7 mouse cellular contexts compared by ENCODE assay signal in the genomic region with DNA sequence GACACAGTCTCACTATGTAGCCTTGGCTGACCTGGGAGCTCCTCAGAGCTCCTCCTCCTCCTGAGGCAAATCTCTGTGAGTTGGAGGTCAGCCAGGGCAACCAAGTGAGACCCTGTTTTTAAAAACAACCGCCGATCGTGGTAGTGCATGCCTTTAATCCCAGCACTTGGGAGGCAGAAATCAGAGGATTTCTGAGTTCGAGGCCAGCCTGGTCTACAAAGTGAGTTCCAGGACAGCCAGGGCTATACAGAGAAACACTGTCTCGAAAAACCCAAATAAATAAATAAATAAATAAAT. TPM values are rescaled to one million over a fixed set of nuclear protein-coding genes. Genes with fewer than 3 reads are reported as not detected.
DNase-seq lines count a peak whose midpoint lies in the region; ATAC-seq and TF ChIP-seq lines count a peak whose summit lies in the region.
"Not testable (repeated sequence)": the region's sequence is repeated elsewhere in the genome, so short reads cannot be mapped to it uniquely, and the experiment has no call there.

No protein-coding gene starts in this region.

- not testable (repeated sequence) for H3K27me3 ChIP-seq in hindbrain, embryonic 14.5 days (ENCODE audit: control insufficient read depth, insufficient read depth, low read length); liver, embryonic 13.5 days; spleen, adult 2 months (ENCODE audit: control insufficient read depth, insufficient read depth, low read length)

- H3K27ac ChIP-seq in hindbrain, embryonic 14.5 days: 0 out of 2 replicates have a peak overlapping the region, but pooled peaks have one; percentile 20
- H3K27ac ChIP-seq in liver, embryonic 13.5 days: peak overlapping the region; percentile 72
- H3K27ac ChIP-seq in macrophage: 0 out of 2 replicates have a peak overlapping the region, but pooled peaks have one; percentile 54
- H3K27ac ChIP-seq in spleen, adult 2 months (ENCODE audit: insufficient read depth, low read length): peak overlapping the region; percentile 85; the same call in 1 of the 2 replicates

- TF ChIP-seq POLR2A in spleen, adult 2 months (IDR thresholded peaks at IDR 0.05; ENCODE audit: low read depth, low read length): not testable (repeated sequence)

- H3K9me3 ChIP-seq in hindbrain, embryonic 14.5 days (ENCODE audit: control insufficient read depth, low read length); liver, embryonic 13.5 days (replicated peaks): not testable (repeated sequence)

- H3K4me1 ChIP-seq in hindbrain, embryonic 14.5 days (replicated peaks; ENCODE audit: control insufficient read depth, insufficient read depth, low read length); spleen, adult 2 months (ENCODE audit: control insufficient read depth, insufficient read depth, insufficient read length): not testable (repeated sequence)
- peaks cover 47% of the 10 kb centered on the region for H3K4me1 ChIP-seq in liver, embryonic 13.5 days (replicated peaks)

- not testable (repeated sequence) for TF ChIP-seq CTCF in spleen, adult 2 months (IDR thresholded peaks at IDR 0.05; ENCODE audit: extremely low read depth, insufficient read depth, insufficient read length, insufficient replicate concordance)

- WGBS in hindbrain, embryonic 14.5 days: 92% methylated on average over 5 of the region's 5 CpGs
- 73% methylated on average over 5 of the region's 5 CpGs for WGBS in liver, embryonic 13.5 days (ENCODE audit: insufficient replicate concordance)
- 52% methylated on average over 4 of the region's 5 CpGs for WGBS in macrophage (ENCODE audit: missing documents)
- 44% methylated on average over 5 of the region's 5 CpGs for WGBS in spleen, adult 2 months

- H3K4me3 ChIP-seq in hindbrain, embryonic 14.5 days (replicated peaks; ENCODE audit: low read length); liver, embryonic 13.5 days (replicated peaks); macrophage (ENCODE audit: inconsistent target); spleen, adult 2 months (ENCODE audit: extremely low read depth, insufficient read depth, insufficient read length): not testable (repeated sequence)

- peak; percentile 49 for DNase-seq in A20 (ENCODE audit: low read depth, low spot score)
- DNase-seq in hindbrain, embryonic 14.5 days (ENCODE audit: low spot score); liver, embryonic 13.5 days; spleen, adult 2 months (ENCODE audit: low read depth in 1 of 2, low spot score in 2 of 2): not testable (repeated sequence)
- DNase-seq in kidney, adult 8-10 months: peak; percentile 47 to 60
- peak; percentile 50 to 67 for DNase-seq in kidney, postnatal 36 days

- ATAC-seq in hindbrain, embryonic 14.5 days (ENCODE audit: low FRiP score); liver, embryonic 13.5 days (ENCODE audit: low read depth): not testable (repeated sequence)

- H3K36me3 ChIP-seq in hindbrain, embryonic 14.5 days (replicated peaks; ENCODE audit: control insufficient read depth, insufficient read depth): peaks cover 13% of the 10 kb centered on the region; the same call in 1 of the 2 replicates
- not testable (repeated sequence) for H3K36me3 ChIP-seq in liver, embryonic 13.5 days; macrophage (ENCODE audit: inconsistent target); spleen, adult 2 months (ENCODE audit: control insufficient read depth, insufficient read depth, low read length)

- H3K79me2 ChIP-seq in macrophage (ENCODE audit: inconsistent target): not testable (repeated sequence)

- not testable (repeated sequence) for H3K9ac ChIP-seq in hindbrain, embryonic 14.5 days; liver, embryonic 13.5 days

- H3K4me2 ChIP-seq in hindbrain, embryonic 14.5 days (replicated peaks): not testable (repeated sequence)
- H3K4me2 ChIP-seq in liver, embryonic 13.5 days: peak overlapping the region; percentile 44; the same call in 1 of the 2 replicates

RNA-seq across cellular contexts. Expression of a gene that starts 6.8 kb away (rescaled TPM):
- 5.8 and 6.1 TPM in 2 replicates for polyA plus RNA-seq in hindbrain, embryonic 14.5 days (2014; fragmentation: Nextera tagmentation; extraction: Ambion mirVana)
- 1.2 and 1.3 TPM in 2 replicates for polyA plus RNA-seq in liver, embryonic 13.5 days (2015; fragmentation: Nextera tagmentation; extraction: Ambion mirVana)
- total RNA-seq in macrophage (2018; cell fraction: chromatin; rRNA removed): 1 to 10 TPM in 5 of 26 experiments, under 1 TPM in 5, not detected in 16; 0.68 to 4.6 (median 1.1) TPM
- total RNA-seq in macrophage (2018; cell fraction: cytosol; rRNA removed): 1 to 10 TPM; 1.9 to 3.5 (median 2.4) TPM
- 1 to 10 TPM in 8 of 26 experiments, under 1 TPM in 9, not detected in 9; 0.59 to 2.2 (median 1.00) TPM for total RNA-seq in macrophage (2018; cell fraction: nucleus; rRNA removed)
- polyA plus RNA-seq in macrophage (2018): 0.73 to 1.7 TPM (median 1.4 TPM) in 3 replicates
- polyA plus RNA-seq in spleen, adult 2 months (2012; rRNA removed): 0.67 and 1.1 TPM in 2 replicates

RNA-seq across cellular contexts. Expression of a gene that starts 11.4 kb away (rescaled TPM):
- polyA plus RNA-seq in hindbrain, embryonic 14.5 days (2014; fragmentation: Nextera tagmentation; extraction: Ambion mirVana): 825 and 884 TPM in 2 replicates
- polyA plus RNA-seq in liver, embryonic 13.5 days (2015; fragmentation: Nextera tagmentation; extraction: Ambion mirVana): 498 and 524 TPM in 2 replicates
- total RNA-seq in macrophage (2018; cell fraction: chromatin; rRNA removed): 100 to 1,000 TPM; 104 to 402 (median 256) TPM
- total RNA-seq in macrophage (2018; cell fraction: cytosol; rRNA removed): 1,000 to 10,000 TPM in 24 of 26 experiments, 100 to 1,000 TPM in 2; 852 to 1,734 (median 1,138) TPM
- 100 to 1,000 TPM; 190 to 507 (median 328) TPM for total RNA-seq in macrophage (2018; cell fraction: nucleus; rRNA removed)
- polyA plus RNA-seq in macrophage (2018): 1,390 to 2,190 TPM (median 1,921 TPM) in 3 replicates
- 376 and 451 TPM in 2 replicates for polyA plus RNA-seq in spleen, adult 2 months (2012; rRNA removed)

RNA-seq across cellular contexts. Expression of a gene that starts 20.4 kb away (rescaled TPM):
- 13.7 and 14.5 TPM in 2 replicates for polyA plus RNA-seq in hindbrain, embryonic 14.5 days (2014; fragmentation: Nextera tagmentation; extraction: Ambion mirVana)
- 9.9 and 10.6 TPM in 2 replicates for polyA plus RNA-seq in liver, embryonic 13.5 days (2015; fragmentation: Nextera tagmentation; extraction: Ambion mirVana)
- 100 to 1,000 TPM in 18 of 26 experiments, 10 to 100 TPM in 8; 40.7 to 306 (median 194) TPM for total RNA-seq in macrophage (2018; cell fraction: chromatin; rRNA removed)
- total RNA-seq in macrophage (2018; cell fraction: cytosol; rRNA removed): 100 to 1,000 TPM; 134 to 249 (median 192) TPM
- total RNA-seq in macrophage (2018; cell fraction: nucleus; rRNA removed): 100 to 1,000 TPM; 133 to 347 (median 250) TPM
- polyA plus RNA-seq in macrophage (2018): 147 to 161 TPM (median 155 TPM) in 3 replicates
- polyA plus RNA-seq in spleen, adult 2 months (2012; rRNA removed): 121 and 148 TPM in 2 replicates

RNA-seq across cellular contexts. Expression of a gene that starts 42.3 kb away (rescaled TPM):
- 14.5 and 16.3 TPM in 2 replicates for polyA plus RNA-seq in hindbrain, embryonic 14.5 days (2014; fragmentation: Nextera tagmentation; extraction: Ambion mirVana)
- 6.2 and 7.1 TPM in 2 replicates for polyA plus RNA-seq in liver, embryonic 13.5 days (2015; fragmentation: Nextera tagmentation; extraction: Ambion mirVana)
- 10 to 100 TPM in 13 of 26 experiments, 1 to 10 TPM in 13; 4.7 to 15.2 (median 10.2) TPM for total RNA-seq in macrophage (2018; cell fraction: chromatin; rRNA removed)
- total RNA-seq in macrophage (2018; cell fraction: cytosol; rRNA removed): 10 to 100 TPM in 8 of 26 experiments, 1 to 10 TPM in 18; 6.1 to 12.6 (median 8.9) TPM
- 10 to 100 TPM in 21 of 26 experiments, 1 to 10 TPM in 5; 7.0 to 15.7 (median 11.5) TPM for total RNA-seq in macrophage (2018; cell fraction: nucleus; rRNA removed)
- 6.7 to 13.0 TPM (median 9.6 TPM) in 3 replicates for polyA plus RNA-seq in macrophage (2018)
- polyA plus RNA-seq in spleen, adult 2 months (2012; rRNA removed): 17.4 and 19.9 TPM in 2 replicates

RNA-seq across cellular contexts. Expression of a gene that starts 43.8 kb away (rescaled TPM):
- polyA plus RNA-seq in hindbrain, embryonic 14.5 days (2014; fragmentation: Nextera tagmentation; extraction: Ambion mirVana): 2,254 and 2,846 TPM in 2 replicates
- polyA plus RNA-seq in liver, embryonic 13.5 days (2015; fragmentation: Nextera tagmentation; extraction: Ambion mirVana): 2,776 and 3,150 TPM in 2 replicates
- total RNA-seq in macrophage (2018; cell fraction: chromatin; rRNA removed): 100 to 1,000 TPM in 19 of 26 experiments, 10 to 100 TPM in 7; 49.0 to 397 (median 132) TPM
- 1,000 to 10,000 TPM; 2,339 to 5,146 (median 3,315) TPM for total RNA-seq in macrophage (2018; cell fraction: cytosol; rRNA removed)
- total RNA-seq in macrophage (2018; cell fraction: nucleus; rRNA removed): 100 to 1,000 TPM; 236 to 704 (median 486) TPM
- polyA plus RNA-seq in macrophage (2018): 1,107 to 2,183 TPM (median 2,047 TPM) in 3 replicates
- 2,135 and 2,270 TPM in 2 replicates for polyA plus RNA-seq in spleen, adult 2 months (2012; rRNA removed)

Comparison
In these comparisons a context has a peak if more than half of its experiments do, and no peak if none do; other contexts are left out.
1. H3K27ac ChIP-seq: peak in every context shown above with its lines; median percentile 85 in spleen, adult 2 months; 72 in liver, embryonic 13.5 days; 54 in macrophage; 20 in hindbrain, embryonic 14.5 days.